Mouse (Mus musculus) CD4-positive, CD25-positive, alpha-beta regulatory T cell, adult 2 months (primary cell): Measurements from ENCODE around the gene Rims3.
A peak's percentile ranks its signal among the peaks of the same experiment; 100 is the strongest.

ENCODE experiments used
- DNase-seq: peaks from one replicate; pipeline ENCODE4 v3.0.0-alpha.2; 2012; ENCODE audit warnings: low read depth, low spot score

The Rims3 gene

DNA sequence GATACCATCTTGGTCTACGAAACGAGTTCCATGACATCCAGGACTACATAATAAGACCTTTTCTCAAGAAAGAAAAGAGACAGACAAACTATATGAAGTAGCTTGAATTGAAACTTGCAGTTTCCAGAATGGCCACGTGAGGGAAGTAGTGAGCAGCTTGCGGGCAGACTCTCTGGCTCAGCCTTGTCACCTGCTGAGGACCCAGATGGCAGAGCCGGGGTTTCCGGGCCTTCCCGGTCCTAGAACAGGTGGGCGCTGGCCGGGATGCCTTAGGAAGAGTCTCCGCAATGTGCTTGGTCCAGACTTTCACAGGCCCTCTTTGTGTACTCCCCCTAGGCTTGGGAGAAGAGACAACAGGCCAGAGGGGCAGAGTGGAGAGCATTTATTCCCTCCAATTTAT, 3.7 kb upstream of the Rims3 start:
- peak; percentile 86 for DNase-seq

DNA sequence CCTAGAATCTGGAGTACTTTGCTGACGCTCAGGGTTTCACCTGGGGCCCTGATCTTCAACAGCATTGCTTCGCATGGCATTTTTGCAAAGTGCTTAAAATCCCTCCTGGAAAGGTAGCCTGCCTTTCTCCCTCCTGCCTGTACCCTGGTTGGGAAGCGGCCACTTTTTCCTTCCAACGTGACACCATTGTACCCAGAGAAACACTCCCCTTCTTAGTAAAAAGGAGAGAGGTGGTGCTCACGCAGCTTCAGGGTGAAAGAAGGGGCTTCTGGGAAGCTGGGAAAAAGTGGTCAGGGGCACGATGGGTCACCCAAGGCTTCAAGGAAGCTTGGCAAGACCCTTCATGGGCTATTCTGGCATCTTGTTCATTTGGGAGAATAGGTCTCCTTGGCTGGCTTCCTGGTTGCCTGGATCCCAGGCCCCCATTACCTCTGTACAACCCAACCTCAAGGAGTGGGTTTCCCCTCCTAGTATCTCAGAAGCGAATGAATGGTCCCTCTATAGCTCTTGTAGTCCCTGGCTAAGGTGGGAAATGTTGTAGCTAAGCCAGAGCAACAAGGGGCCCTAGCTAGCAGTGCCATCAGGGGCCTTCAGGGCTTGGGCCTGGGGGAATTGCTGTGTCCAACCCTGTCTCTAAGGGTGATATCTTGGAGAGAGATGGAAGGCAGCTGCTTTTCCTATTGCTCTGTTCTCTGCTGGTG, 894 bp downstream of the Rims3 start:
- DNase-seq = no peak

DNA sequence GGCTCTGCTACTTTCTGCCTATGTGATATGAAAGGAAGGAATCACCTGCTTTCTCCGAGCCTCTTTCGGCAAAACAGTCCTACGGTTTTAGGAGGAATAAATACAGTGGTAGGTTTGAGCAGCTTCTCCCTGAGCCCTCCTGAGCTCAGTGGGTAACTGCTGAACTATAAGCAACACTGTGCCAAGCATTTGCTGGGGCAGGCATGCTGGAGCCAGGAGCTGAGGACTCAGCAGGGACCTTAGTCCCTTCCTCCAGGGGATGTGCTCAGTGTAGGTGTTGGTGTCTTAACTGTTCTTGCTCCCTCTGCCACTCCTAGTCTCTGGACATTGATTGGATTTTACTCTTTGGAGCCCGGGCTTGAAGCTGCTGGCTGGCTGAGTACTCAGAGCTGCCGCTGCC, 1.8 kb downstream of the Rims3 start:
- DNase-seq = no peak

DNA sequence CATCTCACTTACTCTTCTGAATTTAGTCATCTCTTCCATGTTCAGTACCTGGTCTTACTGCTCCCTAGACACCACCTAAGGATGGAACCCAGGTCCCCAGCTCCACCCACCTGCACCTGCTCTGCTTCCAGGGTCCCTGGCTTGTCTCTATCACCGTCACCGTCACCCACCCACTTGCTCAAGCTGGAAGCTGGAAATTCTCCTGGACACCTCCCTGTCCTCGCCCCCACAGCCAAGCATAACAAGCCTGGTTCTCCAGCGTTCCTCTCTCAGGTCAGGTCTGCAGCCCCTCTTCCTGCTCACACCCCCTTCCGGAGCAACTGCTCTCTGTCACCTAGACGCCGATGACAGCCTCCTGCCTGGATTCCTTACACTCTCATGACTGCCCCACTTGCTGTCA, 5.2 kb downstream of the Rims3 start:
- no peak for DNase-seq

DNA sequence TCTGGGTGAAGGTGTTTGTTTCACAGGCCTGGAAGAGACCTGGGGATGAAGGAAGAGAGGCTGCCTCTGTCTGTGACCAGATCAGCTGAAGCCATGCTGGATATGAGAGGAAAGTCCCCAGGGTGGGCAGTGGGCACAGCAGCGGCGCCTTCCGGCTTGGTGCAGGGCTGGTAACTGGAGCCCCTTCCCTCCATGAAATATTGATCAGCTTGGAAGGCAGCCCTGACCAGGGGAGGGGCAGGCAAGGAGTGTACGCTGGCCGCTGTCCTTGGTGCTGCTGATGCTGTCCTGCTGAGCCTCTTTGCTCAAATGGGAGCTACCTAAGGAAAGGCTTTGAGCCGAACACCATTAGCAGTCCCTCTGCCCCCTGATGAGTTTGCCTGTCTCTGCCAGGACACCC, 11.6 kb downstream of the Rims3 start:
- peak; percentile 30 for DNase-seq

DNA sequence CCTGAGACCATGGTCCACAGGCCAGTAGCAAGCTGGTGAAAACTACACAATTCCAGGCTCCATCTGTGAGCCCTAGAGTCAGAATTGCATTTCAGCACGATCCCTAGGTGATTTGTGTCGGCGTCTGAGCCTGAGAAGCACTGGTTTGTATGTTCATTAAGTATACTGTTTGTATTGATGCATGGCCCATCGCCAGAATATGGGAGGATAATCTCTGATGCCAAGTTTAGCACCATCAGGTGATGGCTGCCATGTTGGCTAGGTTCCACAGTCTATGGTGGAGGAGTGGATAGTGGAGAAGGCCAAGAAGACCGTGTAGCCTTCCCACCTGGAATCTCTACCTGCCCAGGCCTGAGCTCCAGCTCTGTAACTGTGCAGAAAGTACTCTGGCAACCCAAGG, 13.6 kb downstream of the Rims3 start:
- no peak for DNase-seq

DNA sequence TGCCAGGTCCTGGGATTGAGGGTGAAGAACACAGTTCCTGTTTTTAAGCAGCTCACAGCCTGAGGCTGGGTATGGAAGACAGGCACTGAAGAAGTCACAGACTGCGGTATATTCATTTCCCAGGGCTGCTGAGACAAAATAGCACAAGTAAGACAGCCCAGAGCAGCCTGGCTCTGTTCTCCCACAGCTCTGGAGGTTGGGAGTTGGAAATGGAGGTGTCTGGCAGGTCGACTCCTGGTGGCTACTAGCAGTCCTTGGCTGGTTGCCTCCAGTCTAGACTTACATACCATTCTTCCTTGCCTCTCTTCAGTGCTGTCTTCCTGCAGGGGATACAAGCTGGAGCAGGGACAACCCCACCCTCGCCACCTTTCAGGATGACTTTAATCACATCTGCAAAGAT, 14.4 kb downstream of the Rims3 start:
- no peak for DNase-seq

DNA sequence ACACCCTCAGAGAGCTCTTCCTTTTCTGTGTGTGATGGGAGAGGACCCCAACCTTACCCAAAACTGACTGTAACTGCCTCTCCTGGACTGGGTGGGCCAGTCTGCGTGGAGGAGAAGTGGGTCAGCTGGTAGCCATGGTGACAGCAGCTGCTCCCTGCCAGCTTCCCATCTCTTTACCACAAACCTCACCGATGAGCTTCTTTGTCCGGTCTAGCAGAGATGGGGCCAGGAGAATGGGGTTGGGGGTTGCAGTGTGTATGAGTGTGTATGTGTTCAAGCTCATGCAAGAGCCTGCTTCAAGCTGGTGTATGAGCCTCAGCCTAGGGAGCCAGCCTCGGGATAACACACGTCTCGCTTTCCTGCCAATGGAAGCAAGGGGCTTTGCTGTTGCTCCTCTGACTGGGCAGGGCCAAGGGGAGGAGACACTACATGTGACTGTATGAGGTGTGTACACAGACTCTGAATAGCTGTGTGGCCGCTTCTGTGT, 15.7 kb downstream of the Rims3 start:
- DNase-seq = no peak

DNA sequence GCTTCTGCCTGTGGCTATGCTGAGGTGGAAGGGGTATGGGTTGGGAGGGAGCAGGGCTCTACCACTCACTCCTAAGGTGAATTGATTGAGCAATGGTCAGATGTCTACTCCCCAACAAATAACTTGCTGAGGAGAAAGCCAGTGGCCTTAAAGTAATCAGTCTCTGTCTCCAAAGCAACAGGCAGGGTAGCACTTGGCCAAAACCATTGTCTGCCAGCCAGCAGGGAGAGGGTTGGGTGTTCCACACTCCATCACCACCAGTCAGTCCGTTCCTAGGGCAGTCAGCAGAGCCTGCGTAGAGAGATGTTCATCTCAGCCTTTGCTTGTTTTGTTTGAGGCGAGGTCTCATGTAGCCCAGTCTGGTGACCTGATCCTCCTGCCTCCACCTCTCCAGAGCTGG, 21.3 kb downstream of the Rims3 start:
- DNase-seq = no peak

DNA sequence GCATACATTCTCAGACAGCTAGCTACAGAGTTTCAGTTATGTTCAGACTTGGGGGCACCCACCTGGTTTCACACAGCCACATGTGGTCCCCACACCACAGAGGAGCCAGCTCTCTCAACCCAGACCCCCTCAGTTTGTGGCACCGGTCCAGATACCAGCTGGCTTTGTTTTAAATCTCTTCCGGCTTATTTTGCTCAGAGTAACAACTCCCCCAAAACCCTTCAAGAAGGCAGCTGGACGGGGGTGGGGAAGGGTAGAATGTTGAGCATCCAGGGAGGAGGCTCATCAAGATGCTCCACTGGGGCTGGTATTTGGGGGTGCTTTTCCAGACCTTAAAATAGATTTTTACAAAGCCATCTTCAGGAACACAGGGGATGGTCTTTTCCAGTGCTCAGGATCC, 24.1 kb downstream of the Rims3 start:
- no peak for DNase-seq

DNA sequence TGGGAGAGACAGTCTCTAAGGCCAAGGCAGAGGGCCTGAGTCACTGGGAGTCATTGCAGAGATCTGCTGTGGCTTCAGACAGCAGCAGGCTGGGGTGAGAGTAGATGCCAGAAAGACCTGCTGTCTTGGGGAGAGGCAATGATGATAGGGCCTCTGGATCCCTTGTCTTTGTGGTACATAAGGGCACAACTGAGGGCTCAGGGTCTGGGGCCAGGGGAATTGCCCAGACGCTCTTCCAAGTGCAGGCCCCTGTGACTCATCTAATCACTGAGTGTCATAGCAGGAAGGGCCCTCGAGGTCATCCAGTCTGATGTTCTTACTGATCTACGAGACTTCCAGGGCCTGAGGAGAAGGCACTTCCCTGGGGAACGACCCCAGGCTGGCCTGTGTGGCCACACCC, 24.8 kb downstream of the Rims3 start:
- no peak for DNase-seq

DNA sequence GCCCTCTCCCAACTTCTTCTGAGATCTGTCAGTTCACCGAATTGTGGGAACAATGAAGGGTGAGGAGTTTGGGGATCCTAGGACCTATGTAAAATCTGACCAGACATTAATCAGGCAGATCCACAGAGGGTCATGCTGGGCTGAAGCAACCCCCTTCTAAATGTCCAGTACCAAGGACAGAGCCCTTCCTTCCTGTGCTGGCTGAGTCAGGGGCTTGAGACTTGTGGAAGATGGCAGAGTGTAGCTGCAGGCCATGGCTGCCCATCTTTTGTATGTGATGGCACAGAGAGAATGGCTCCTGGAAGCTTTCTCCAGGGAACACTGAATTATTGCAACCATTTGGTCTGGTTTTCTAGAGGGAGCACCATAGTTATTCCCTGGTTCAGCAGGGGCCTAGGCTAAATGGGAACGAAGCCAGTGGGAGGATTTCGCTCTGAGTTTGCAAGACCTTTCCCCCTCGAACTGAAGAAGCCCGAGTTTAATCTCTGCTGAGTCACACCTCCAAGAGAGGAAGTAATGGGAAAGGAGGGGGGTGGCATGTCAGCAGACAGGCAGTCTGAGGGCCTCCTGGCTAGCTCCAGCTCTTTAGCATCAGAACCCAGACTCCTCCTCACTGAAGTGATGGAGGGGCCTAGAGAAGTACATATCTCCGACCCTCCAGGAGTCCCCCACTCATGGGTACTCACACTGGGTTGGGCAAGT, 26.3 kb downstream of the Rims3 start:
- DNase-seq = no peak

DNA sequence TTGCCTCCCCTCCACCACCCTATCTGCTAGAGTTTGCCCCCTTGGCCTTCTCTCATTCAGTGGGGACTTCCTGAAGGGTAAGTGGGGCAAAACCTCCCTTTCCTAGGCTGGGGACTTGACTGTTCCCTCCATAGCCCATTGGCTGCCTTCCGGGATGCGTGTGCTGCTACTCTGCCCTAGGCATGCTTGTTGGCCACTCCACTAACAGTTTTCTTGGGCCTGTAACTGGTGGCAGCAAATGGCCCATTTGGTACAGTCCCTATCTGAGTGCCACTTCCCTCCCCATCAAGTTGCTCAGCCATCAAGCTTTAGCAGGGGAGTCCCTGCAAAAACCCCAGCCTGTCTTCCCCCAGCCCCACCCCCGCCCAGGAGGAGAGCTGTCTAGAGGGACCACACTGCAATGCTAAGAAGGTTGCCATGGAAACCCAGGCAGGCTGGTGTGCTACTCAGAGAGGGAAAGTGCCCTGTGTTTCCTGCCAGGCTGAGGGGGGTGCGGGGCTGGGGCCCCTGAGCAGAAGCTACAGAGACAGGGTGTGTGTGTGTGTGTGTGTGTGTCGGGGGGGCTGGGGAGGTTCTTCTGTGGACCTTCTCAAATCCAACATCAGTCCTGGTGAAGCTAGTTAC, 27.5 kb downstream of the Rims3 start:
- peak; percentile 79 for DNase-seq

DNA sequence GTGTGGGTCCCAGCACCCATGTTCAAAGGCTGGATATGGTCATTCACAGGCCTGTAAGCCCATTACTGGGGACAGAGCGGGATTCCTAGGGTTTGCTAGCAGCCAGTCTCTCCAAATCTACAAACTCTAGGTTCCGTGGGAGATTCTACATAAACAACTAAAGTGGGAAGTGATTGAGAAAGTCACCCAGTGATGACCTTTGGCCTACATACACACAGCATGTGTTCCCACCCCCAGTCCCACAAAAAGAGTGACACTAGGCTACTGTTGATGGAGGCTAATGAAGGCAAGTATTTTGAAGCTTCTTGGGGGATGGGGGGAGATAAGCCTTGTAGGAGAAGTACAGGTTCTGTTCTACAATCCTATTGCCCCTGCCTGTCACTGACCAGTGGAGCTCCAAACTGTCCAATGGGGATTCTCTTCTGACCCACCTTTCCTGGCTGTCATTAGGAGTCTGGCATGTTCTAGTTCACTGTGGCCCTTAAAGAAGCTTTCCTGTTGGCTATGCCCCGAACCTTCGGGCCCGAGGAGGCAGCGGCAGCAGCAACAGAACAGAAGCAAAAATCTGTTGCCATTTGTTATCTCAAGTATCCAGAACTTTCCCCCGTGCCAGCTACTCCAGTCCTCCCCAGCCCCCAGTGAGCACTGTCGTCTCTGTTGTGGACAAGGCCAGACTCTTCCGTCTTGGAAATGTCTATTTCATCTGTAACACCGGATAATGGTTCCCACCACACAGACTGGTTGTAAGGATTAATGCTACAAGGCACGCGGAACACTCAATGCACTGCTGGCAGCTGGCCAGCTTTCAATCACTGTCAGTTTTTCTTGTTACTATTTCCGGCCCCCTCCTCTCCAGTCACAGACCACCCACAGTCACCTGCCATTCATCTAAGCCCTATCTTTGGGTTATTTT, 30.8 kb downstream of the Rims3 start:
- no peak for DNase-seq

DNA sequence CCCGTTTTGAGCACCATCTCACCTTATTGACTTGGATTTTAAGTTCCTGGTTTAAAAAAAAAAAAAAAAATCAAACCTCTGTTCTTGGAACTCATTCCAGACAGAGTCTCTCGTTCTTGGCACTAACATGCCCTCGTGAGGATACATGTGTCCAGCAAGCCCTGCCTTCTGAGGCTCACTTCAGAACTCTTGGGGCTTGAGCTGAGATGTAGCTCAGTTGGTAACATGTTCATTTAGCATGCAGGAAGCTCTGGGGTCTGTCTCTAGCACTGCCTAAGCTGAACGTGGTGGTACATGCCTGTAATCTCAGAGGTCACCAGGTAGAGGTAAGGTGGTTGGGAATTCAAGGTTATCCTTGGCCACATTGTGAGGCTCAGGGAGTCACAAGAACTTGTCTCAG, 31.5 kb downstream of the Rims3 start:
- DNase-seq = no peak

DNA sequence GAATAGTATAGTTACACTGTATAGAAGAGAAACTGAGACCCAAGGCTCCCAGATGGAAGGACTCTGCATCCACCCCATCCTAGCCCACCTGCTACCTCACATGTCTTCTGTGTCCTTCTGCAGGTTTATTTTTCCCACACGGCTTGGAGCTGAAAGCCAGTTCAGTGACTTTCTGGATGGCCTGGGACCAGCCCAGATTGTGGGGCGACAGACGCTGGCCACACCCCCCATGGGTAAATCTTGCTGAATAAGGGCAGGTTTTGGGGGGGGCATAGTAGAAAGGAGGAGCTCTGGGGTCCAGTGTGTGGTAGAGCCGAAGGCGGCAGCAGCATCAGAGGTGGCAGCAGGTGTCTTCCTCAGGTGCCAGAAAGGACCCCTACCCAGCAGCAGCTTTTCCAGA, 32.2 kb downstream of the Rims3 start:
- DNase-seq = no peak

DNA sequence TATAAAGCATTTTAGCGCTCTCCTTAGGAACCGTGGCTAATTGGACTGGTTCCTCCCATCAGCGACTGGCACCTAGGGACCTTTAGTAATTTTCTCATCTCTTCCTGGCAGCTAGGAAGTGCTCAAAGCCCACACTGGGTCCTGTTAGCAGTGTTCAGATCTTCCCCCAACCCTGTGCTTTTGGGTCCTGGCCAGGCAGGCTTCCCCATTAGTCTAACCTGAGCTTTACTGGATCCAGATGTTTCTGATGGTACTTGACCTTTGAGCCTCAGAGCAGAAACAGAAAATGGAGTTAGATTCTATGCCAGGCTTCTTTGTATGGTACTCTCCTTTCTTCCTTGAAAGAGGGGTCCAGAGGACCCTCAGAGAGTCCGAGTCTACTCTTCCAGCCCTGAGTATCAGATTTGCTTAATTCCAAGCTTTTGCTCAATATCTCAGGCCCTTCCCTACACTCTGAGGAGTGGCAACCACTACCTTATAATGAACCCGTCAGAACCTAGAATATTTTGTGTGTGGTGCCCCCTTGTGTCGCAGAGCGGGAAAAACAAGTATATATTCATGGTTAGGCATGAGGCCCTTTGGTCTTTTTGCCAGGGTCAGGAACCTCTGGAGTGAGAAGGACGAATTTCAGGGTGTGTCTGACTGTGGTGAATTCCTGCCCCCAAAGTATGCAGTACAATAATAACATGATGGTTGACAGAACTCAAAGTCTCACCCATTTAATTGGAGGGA, 32.9 kb downstream of the Rims3 start:
- peak; percentile 72 for DNase-seq

DNA sequence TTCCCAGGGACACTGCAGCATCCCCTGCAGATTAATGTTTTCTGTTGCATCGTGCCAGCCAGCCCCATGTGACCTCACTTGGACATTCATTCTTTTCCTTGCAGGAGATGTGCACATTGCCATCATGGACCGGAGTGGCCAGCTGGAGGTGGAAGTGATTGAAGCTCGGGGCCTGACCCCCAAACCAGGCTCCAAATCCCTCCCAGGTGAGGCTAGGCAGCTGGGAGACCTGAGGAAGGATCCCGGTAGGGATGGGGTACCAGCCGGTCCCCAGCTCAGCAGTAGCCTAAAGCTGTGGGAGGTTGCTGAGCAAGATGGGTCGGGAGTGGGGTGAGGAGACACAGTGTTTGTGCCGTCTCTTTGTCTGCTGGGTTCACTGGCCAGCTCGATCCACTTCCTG, 34.3 kb downstream of the Rims3 start:
- DNase-seq = no peak

DNA sequence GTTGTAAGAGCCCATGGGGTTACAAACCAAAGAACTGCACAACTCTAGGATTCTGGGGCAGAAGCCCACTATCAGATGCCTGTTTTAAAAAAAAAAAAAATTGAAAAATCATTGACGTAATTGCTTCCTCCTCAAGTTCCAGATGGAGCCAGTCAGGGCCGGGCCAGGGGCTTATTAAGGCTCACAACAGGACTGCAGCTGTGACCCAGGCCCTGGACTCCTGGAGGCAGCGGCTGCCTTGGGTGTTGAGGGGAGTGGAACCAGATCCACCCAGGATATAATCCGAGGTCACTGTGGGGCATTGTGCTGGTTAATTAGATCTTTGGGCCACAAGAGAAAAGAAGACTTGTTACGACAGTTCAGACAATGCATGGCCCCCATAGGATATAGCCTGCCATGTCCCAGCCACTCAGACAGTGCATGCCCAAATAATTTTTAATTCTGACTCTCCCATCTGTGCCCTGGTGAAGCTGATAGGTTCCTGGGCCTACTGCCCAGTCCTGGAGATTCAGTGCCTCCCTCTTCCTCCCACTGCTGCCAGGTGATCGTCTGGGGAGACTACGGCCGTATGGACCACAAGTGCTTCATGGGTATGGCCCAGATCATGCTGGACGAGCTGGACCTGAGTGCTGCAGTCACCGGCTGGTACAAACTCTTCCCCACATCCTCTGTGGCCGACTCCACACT, 36.3 kb downstream of the Rims3 start:
- no peak for DNase-seq

DNA sequence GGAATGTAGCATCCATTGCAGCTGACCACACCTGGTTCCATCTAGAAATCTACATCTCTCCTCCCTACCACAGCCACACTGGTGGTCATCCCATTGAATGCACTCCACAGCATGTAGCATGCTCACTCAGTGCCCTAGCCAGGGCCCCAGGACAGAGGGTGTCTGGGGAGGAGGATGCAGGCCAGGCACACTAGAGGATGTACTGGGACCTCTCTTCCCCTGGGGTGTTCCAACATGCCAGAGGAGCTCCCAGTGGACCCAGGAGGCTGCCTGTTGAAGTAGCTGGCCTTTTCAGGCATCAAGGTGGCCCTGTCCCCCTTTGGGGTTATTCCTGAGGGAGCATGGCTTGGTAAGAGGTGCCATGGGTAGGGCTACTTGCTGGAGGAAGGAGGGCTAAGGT, 37.3 kb downstream of the Rims3 start:
- no peak for DNase-seq

DNA sequence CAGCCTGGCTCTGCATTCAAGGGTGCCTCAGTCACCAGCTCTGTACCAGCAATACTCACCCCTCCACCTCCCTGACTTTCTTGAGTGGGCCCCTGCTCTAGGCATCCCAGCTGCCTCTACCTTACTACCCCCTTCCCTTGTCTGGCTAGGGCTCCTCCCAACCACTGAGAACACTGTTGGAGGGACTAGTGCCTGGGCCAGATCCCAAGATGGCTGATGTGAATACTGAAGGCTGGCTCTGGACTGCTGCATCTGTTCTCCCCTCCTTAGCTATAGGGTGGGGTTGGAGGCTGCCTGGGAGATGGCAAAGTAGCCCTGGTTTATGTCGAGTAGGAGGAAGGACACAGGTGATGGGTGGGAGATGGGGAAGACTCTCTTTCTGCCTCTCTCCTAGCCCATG, 37.9 kb downstream of the Rims3 start:
- DNase-seq = no peak
